Mouse (Mus musculus): Measurements from ENCODE around the gene Dclk1.

The Dclk1 gene

GRCm38 (mm10) chr3:55461685-55462655 lies 219.8 kb downstream of the Dclk1 start:
- DNase-seq: peak; percentile 85 to 87

DNA sequence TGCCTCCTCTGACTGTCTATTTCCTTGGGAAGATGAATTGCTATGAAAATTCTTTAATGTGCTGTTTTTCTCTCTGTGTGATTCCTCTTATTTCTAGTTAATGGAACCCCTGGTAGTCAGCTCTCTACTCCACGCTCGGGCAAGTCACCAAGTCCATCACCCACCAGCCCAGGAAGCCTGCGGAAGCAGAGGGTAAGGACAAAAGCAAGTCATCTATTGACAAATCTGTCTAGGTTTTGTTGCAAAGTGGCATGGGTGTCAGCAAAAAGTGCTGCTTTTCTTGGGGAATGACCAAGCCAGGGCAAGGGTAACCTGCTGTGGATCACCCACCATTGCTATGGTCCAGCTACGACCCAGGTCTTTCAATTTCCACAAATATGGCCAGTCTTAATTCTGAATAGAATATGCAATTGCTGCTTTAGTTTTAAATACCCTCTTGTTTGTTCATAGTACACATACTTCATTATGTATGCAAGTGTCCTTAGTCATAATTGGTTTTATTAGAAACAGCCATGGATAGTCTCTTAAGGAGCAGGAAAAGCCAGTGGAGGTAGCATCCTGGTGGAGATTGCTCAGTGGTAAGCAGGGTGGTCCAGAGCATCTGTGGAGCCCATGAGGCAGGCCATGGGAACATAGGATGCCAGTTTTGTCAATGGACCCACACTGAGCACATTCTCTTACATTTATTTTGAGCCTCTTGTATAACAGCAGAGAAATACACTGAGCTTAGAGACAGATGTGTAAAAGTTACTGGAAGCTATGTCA lies 220.9 kb downstream of the Dclk1 start:
- peak; percentile 65 to 66 for DNase-seq

DNA sequence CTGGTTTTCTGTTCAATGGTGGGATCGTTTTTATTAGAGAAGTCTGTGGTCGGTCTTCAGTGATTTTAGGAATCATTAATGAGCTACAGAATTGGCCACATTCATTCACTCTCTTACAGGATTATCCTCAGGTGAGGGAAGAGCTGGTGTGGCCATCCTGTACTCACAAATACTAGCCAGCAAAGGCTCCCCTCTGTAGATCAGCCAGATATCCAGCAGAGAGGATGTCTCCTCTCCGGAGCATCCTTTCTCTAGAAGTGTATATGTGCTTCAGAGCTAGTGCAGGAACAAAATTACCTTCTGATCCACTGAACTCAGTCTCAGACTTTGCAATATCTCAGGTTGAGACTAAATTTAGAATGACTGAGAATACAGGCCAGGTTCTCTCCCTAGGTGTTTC lies 222.1 kb downstream of the Dclk1 start:
- peak; percentile 50 to 59 for DNase-seq

GRCm38 (mm10) chr3:55465785-55466184 lies 223.6 kb downstream of the Dclk1 start:
- DNase-seq: no peak

- DNase-seq: peak; percentile 57 to 73
These were observed 224.2 kb downstream of the Dclk1 start for GRCm38 (mm10) chr3:55466348-55466747.

DNA sequence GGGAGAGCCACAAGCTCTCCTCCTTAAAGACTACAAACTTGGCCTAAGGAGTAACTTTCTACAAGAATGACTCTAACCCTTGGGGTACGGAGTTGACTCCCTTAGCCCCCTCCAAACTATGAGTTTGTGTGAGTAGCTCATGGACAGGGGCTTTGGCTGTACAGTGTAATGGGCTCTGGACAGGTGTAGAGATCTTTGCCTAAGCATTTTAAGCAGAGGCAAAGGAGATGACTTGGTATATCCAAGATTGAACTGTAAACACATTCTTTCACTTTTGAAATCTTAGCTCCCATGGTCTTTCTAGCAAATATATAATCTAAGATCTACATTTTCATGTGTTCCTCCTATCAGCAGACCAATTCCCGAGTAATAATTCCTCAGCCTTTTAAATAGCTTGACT lies 229.9 kb downstream of the Dclk1 start, which contains the start of gene Gm21954:
TSS of gene Gm21954 (minus strand) at position 101 of the 400 bp plus-strand sequence.
- DNase-seq: no peak

DNA sequence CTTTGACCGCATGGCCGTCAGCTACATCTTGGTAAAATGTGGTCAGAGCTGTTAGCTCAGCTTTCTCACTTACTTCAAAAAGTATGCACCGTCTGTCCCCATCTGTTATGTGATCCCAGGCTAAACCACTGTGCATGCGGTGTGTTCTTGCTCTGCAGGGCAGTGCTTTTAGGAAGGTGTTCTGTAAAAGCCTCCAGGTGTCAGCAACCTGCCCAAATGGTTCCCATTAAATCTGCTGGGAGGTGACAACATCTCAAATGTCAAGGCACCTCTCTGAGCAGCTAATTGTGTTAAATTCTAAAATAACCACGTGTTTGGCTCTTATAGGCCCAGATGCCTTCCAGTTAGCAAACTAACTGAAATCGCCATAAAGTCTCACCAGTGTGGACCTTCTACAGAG lies 231.0 kb downstream of the Dclk1 start:
- DNase-seq: no peak

DNA sequence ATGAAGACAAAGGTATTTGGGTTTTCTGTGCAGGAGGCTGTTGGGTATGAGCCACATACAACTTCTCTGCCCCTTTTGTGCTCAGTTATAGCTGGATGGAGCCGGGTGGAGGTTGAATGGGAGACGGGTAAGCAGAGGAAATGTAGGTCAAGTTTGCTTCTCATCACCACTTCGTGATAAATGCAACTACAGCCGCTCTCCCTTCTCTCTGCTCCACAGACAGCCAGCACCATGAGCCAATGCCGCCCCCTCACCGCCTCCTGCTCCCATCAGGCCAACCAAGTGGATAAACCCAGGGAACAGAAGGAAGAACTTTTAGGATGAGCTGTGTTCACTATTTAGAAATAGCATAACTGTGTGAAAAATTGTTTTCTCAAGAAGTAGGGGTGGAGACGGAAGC lies 234.5 kb downstream of the Dclk1 start:
- DNase-seq: peak; percentile 68 to 72

GRCm38 (mm10) chr3:55479306-55479705 lies 237.1 kb downstream of the Dclk1 start:
- no peak for DNase-seq

DNA sequence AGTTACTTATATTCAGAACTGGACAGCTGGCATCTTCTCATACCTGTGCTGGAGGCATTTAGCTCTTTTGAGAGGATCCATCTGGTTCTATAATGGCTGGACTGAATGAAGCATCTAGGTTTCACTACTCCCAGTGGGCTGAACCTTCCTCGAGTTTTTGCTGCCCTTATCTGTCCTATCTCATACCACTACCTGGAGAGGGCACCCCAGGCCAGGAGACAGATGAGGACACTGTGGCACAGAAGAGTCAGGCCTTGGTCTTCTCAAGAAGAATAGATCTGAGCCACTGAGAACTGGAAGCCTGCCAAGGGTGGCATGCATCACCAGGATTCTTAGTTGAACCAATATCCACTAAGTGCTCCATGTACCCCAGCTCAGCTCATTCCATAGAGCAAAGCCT lies 239.0 kb downstream of the Dclk1 start:
- DNase-seq: peak in 1 of 2 experiments; percentile 41

DNA sequence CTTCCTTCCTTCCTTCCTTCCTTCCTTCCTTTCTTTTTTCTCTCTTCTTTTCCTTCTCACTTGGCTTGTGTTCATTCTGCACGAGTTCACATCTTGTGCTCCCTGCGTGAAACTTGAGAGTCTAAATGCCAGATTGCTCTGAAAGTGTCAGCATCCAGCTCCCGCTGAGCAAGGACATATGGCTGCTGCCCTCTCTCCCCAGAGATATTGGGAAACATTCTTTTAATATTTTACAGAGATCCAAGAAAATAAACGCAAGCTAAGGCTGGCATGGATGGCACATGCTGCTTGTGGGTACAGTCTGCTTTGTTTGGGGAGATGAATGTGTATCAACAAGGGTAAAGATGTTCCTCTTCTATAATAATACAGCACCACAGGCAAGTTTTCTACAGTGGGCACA lies 241.2 kb downstream of the Dclk1 start:
- DNase-seq: peak; percentile 88 to 90

- DNase-seq: peak; percentile 87 to 88
These were observed 247.2 kb downstream of the Dclk1 start for GRCm38 (mm10) chr3:55489231-55489990.

- DNase-seq: no peak
These were observed 249.9 kb downstream of the Dclk1 start for GRCm38 (mm10) chr3:55492021-55492420.

DNA sequence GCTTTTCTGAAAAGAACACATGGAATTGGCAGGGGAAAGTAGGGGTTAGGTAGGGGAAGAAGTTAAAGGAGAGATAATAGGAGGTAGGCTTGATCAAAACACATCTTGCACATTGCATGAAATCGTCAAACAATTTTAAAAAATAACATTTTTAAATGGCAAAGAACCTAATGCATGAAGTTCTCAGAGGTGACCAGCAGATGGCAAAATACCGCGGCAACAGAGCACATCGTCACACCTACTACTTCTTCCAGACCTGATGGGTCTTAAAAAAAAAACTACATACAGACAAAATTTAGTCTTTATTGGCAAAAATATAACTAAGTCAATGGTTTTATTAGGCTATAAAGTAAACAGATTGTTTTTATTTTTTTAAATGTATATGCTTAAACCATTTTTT lies 252.2 kb downstream of the Dclk1 start:
- DNase-seq: peak in 1 of 2 experiments; percentile 53

GRCm38 (mm10) chr3:55495231-55495630 lies 253.1 kb downstream of the Dclk1 start:
- DNase-seq: no peak

- DNase-seq: no peak
These were observed 253.7 kb downstream of the Dclk1 start for GRCm38 (mm10) chr3:55495866-55496265.

DNA sequence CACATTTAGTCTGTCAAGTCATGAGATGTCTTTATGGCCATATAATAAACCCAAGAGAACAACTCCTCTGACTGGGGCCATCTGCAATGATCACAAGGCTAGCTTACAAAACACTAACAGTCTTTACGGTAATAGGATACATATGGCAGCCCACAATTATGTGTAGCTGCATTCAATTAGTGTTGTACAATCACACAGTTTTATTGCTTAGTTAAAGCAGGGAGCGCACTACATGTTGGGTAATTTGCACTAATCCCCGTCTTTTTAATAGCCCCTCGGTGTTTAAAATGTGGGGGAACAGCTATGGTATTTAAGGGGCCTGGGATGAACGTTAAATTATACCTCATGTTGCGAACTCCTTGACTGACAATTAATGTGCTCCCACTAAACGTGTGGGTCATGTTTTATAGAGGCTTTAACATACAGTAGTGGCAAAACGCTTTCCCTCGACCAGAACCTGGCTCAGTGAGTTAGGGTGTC lies 254.3 kb downstream of the Dclk1 start:
- DNase-seq: no peak

GRCm38 (mm10) chr3:55499298-55499697 lies 257.1 kb downstream of the Dclk1 start:
- no peak for DNase-seq

DNA sequence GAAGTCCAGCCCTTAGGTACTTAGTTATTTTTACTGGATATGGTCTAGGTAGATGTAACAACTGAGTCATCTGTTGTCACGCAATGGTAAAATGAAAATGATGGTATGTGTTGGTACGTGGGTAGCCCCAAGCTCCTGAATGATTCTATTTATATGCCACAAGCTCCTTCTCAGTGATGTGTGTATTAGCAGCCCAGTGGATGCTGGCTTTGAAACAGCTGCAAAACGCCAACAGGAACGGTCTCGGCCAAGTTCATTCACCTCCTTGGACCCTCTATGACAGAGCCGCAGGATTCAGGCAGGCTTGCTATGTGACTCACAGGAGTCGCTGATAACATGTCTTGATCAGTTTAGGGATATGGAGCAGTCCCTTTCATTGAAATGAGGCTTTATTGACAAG lies 268.0 kb downstream of the Dclk1 start:
- no peak for DNase-seq

GRCm38 (mm10) chr3:55511658-55512057 lies 269.5 kb downstream of the Dclk1 start:
- no peak for DNase-seq

- no peak for DNase-seq
These were observed 273.8 kb downstream of the Dclk1 start for GRCm38 (mm10) chr3:55515966-55516365.

DNA sequence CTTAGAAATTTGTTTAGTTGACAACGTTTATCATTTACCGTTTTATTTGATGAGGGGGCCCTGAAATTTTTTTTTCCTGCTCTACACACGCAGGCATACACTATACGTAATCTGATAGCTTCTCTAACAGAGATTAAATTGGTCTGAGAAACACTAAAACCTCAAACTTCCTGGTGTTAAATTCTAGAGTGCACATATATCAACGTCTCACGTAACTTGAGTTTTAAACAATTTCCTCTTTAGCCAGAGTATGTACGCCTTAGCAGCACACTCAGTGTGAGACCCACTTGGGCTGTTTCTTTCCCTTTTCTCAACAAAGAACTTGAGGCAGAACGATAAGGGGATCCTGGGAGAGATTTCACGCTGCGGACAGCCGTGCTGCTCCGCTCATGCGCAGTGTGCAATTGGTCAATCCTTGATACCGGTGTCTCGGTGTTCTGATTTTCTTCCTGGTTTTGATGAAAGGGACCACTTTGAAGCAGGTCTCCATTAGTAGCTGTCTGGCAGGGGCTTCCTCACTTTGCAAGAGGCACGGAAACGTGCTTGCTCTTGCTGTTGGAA lies 275.4 kb downstream of the Dclk1 start:
- no peak for DNase-seq
